8 mouse cellular contexts compared by ENCODE assay signal in the genomic region with DNA sequence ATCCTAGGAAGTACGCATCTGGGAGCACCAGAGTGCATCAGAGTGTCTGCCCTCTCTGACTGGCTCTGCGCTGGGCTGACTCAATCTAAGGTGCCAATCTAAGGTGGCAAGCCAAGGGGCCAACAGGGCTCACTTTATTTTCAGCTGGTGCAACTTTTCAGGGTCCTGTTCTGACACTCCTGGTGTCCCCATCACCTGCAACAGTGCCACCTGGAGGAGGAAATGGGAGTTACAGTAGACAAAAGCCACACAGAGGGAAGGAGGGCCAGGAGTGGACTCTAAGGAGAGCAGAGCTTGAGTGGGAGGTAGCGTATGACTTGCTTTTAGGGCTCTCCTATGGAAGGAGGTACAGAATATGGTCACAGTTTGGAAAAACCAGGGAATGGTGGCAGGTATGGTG. TPM values are rescaled to one million over a fixed set of nuclear protein-coding genes. Genes with fewer than 3 reads are reported as not detected.
DNase-seq lines count a peak whose midpoint lies in the region; ATAC-seq and TF ChIP-seq lines count a peak whose summit lies in the region.

No protein-coding gene starts in this region.

- no peak overlapping the region for H3K27ac ChIP-seq in ES-E14 (ENCODE audit: insufficient read depth, low read depth, low read length, poor library complexity, severe bottlenecking)

- in situ Hi-C loops in ES-E14 (cut with MboI; ENCODE audit: low sequenced_read_pairs in 2 of 2, unreplicated experiment in 2 of 2) = no loop called here

- peak; percentile 36 for ATAC-seq in erythroblast, adult 5-6 weeks (replicated peaks; ENCODE audit: low FRiP score, poor library complexity, severe bottlenecking)

- no peaks in the 10 kb centered on the region for H3K9me3 ChIP-seq in ES-E14 (ENCODE audit: control insufficient read depth, insufficient read depth, low read depth, low read length)

- DNase-seq in ES-E14 (ENCODE audit: low read depth, low spot score) = no peak
- peak; percentile 87 for DNase-seq in brain, adult 2 months (ENCODE audit: low read depth, low spot score)
- peak; percentile 90 for DNase-seq in heart, postnatal 4 days
- peak; percentile 76 to 90 for DNase-seq in layer of hippocampus, postnatal 25 days (ENCODE audit: extremely low spot score in 1 of 2, low spot score in 1 of 2)
- DNase-seq in lung, postnatal 36 days = peak; percentile 86
- peak; percentile 83 to 93 for DNase-seq in right cerebral cortex, adult 2 months (ENCODE audit: low spot score in 2 of 2)
- DNase-seq in yolk sac, embryonic 10.5 days (ENCODE audit: low spot score) = no peak

- no peak overlapping the region for H3K4me3 ChIP-seq in ES-E14 (ENCODE audit: insufficient read depth in 1 of 2, low read depth in 1 of 2, low read length in 2 of 2, poor library complexity in 1 of 2, severe bottlenecking in 1 of 2)

- H3K9ac ChIP-seq in ES-E14 (ENCODE audit: insufficient read depth, low read depth, low read length, poor library complexity, severe bottlenecking) = no peak overlapping the region

- peaks cover 30% of the 10 kb centered on the region for H3K36me3 ChIP-seq in ES-E14 (ENCODE audit: control insufficient read depth, insufficient read depth, low read length, poor library complexity, severe bottlenecking)

- H3K4me1 ChIP-seq in ES-E14 (ENCODE audit: control insufficient read depth in 2 of 2, insufficient read depth in 2 of 2, low read length in 2 of 2, poor library complexity in 1 of 2) = peaks cover 7 to 17% of the 10 kb centered on the region in 2 experiments; a peak in 2 of 4 replicates

TF ChIP-seq in ES-E14, 5 proteins besides CTCF, POLR2A, EP300 and RAD21:
- TF ChIP-seq HCFC1 (IDR thresholded peaks at IDR 0.05; ENCODE audit: borderline replicate concordance, insufficient read depth, low read length) (no peak), ZC3H11A (IDR thresholded peaks at IDR 0.05; ENCODE audit: borderline replicate concordance, low read depth, low read length) (0 out of 2 replicates have a peak, but pooled peaks have one; percentile 5), CHD2 (IDR thresholded peaks at IDR 0.05; ENCODE audit: low read depth, low read length) (no peak), MAFK (IDR thresholded peaks at IDR 0.05; ENCODE audit: insufficient read depth, low read depth, low read length) (no peak)

RNA-seq across cellular contexts. Expression of gene Rex1bd, which starts 1.7 kb away (rescaled TPM):
- 125 and 130 TPM in 2 replicates for total RNA-seq in ES-E14 (2012; rRNA removed)
- total RNA-seq in erythroblast, adult 5-6 weeks (2015; ENCODE audit: low replicate concordance) = 2.9 and 14.0 TPM in 2 replicates
- 5.2 and 9.5 TPM in 2 replicates for total RNA-seq in erythroblast, adult 5-6 weeks (2017; ENCODE audit: low replicate concordance)
- total RNA-seq in heart, postnatal 4 days (2021) = 100 to 1,000 TPM in 1 of 2 experiments, 10 to 100 TPM in 1; 96.9 to 109 TPM
- 100 to 1,000 TPM in 1 of 2 experiments, 10 to 100 TPM in 1; 91.1 to 101 TPM for total RNA-seq in layer of hippocampus, postnatal 25 days (2021)

RNA-seq across cellular contexts. Expression of gene Uba52, which starts 5.8 kb away (rescaled TPM):
- 3,214 and 4,257 TPM in 2 replicates for total RNA-seq in ES-E14 (2012; rRNA removed)
- 653 and 914 TPM in 2 replicates for total RNA-seq in erythroblast, adult 5-6 weeks (2015; ENCODE audit: low replicate concordance)
- total RNA-seq in erythroblast, adult 5-6 weeks (2017; ENCODE audit: low replicate concordance) = 249 and 1,009 TPM in 2 replicates
- 1,000 to 10,000 TPM; 1,698 to 1,707 TPM for total RNA-seq in heart, postnatal 4 days (2021)
- 1,000 to 10,000 TPM; 1,005 to 1,128 TPM for total RNA-seq in layer of hippocampus, postnatal 25 days (2021)

RNA-seq across cellular contexts. Expression of gene Crlf1, which starts 11.9 kb away (rescaled TPM):
- 17.0 and 29.3 TPM in 2 replicates for total RNA-seq in ES-E14 (2012; rRNA removed)
- 3.7 TPM in 1 of 2 replicates, not detected in the other for total RNA-seq in erythroblast, adult 5-6 weeks (2015; ENCODE audit: low replicate concordance)
- total RNA-seq in erythroblast, adult 5-6 weeks (2017; ENCODE audit: low replicate concordance) = 2.5 TPM in 1 of 2 replicates, not detected in the other
- under 1 TPM in 1 of 2 experiments, not detected in 1; 0.55 TPM for total RNA-seq in heart, postnatal 4 days (2021)
- 10 to 100 TPM; 45.2 to 49.5 TPM for total RNA-seq in layer of hippocampus, postnatal 25 days (2021)

RNA-seq across cellular contexts. Expression of gene Tmem59l, which starts 17.7 kb away (rescaled TPM):
- 5.3 and 8.0 TPM in 2 replicates for total RNA-seq in ES-E14 (2012; rRNA removed)
- not detected in 2 replicates for total RNA-seq in erythroblast, adult 5-6 weeks (2015; ENCODE audit: low replicate concordance)
- not detected in 2 replicates for total RNA-seq in erythroblast, adult 5-6 weeks (2017; ENCODE audit: low replicate concordance)
- total RNA-seq in heart, postnatal 4 days (2021) = not detected
- 100 to 1,000 TPM; 318 to 351 TPM for total RNA-seq in layer of hippocampus, postnatal 25 days (2021)

RNA-seq across cellular contexts. Expression of gene Fkbp8, which starts 22.7 kb away (rescaled TPM):
- 252 and 256 TPM in 2 replicates for total RNA-seq in ES-E14 (2012; rRNA removed)
- 27.1 and 47.4 TPM in 2 replicates for total RNA-seq in erythroblast, adult 5-6 weeks (2015; ENCODE audit: low replicate concordance)
- 53.5 and 56.9 TPM in 2 replicates for total RNA-seq in erythroblast, adult 5-6 weeks (2017; ENCODE audit: low replicate concordance)
- 100 to 1,000 TPM; 204 to 207 TPM for total RNA-seq in heart, postnatal 4 days (2021)
- 100 to 1,000 TPM; 432 to 468 TPM for total RNA-seq in layer of hippocampus, postnatal 25 days (2021)

Comparison
In these comparisons a context has a peak if more than half of its experiments do, and no peak if none do; other contexts are left out.
1. DNase-seq: peak in brain, adult 2 months (single experiment), heart, postnatal 4 days (single experiment), layer of hippocampus, postnatal 25 days (2 of 2), lung, postnatal 36 days (single experiment) and right cerebral cortex, adult 2 months (2 of 2); none in ES-E14 (single experiment) and yolk sac, embryonic 10.5 days (single experiment).